Mouse (Mus musculus): ENCODE results near the gene Rhbdd3.

DNA sequence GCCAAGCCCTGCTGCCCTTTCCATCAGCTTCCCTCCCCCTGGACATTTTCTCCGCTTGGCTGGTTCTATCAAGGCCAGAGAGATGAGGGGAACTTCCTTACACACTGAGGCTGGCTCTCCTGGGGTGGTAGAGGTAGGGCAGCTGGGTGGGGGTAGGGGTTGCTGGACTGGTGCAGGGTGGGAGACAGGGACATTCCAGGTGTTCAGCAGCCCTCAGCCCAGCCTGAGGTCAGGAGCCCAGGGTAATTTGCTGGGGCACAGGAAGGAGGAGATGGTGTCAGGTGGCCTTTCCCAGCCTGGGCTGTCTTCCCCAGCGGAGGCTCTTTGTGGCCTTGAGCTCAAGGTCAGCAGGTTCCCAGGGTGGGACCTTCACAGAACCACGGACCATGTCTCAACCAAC, 46.9 kb downstream of the Rhbdd3 start:
- TF ChIP-seq CTCF (conservative IDR thresholded peaks at IDR 0.05 in 1 of 2, IDR thresholded peaks at IDR 0.05 in 1 of 2; ENCODE audit: low read depth in 2 of 2, low read length in 2 of 2) (no peak), ZC3H11A (IDR thresholded peaks at IDR 0.05; ENCODE audit: low read depth, low read length) (no peak), EP300 (IDR thresholded peaks at IDR 0.05; ENCODE audit: low read length) (no peak), POLR2AphosphoS2 (IDR thresholded peaks at IDR 0.05; ENCODE audit: low read depth, low read length) (no peak), KAT2A (IDR thresholded peaks at IDR 0.05; ENCODE audit: insufficient replicate concordance, low read length) (no peak), CHD1 (IDR thresholded peaks at IDR 0.05; ENCODE audit: low read depth, low read length) (no peak), TCF12 (IDR thresholded peaks at IDR 0.05; ENCODE audit: low read depth, low read length) (no peak), ZKSCAN1 (IDR thresholded peaks at IDR 0.05; ENCODE audit: borderline replicate concordance, low read depth, low read length) (no peak)

All from CH12.LX (cell line).